Mouse (Mus musculus) stomach, postnatal 0 days (tissue): Measurements from ENCODE around the gene 4931406P16Rik. TPM values are rescaled to one million over a fixed set of nuclear protein-coding genes. Genes with fewer than 3 reads are reported as not detected.

Experiments used
- ATAC-seq: fragments of 200-750 bp; cut with Nextera tagmentation; 2 replicates; pipeline ENCODE4 v1.8.0; 2017; ENCODE audit not compliant: low FRiP score, low TSS enrichment
- DNase-seq: peaks from one replicate; pipeline ENCODE4 v3.0.0-alpha.2; 2016; ENCODE audit warnings: low spot score
- H3K27ac ChIP-seq: fragments of 300-500 bp; sonication (generic); replicated peaks from 2 replicates; pipeline ENCODE4 v1.5.1; 2014; ENCODE audit warnings: mild to moderate bottlenecking, control low read depth
- H3K27me3 ChIP-seq: fragments of 300-500 bp; sonication (generic); 2 replicates; pipeline ENCODE4 v1.6.1; 2014; ENCODE audit warnings: low read length; ENCODE audit not compliant: control insufficient read depth, insufficient read depth
- H3K36me3 ChIP-seq: fragments of 300-500 bp; sonication (generic); 2 replicates; pipeline ENCODE4 v1.6.1; 2014; ENCODE audit warnings: low read length, mixed read lengths; ENCODE audit not compliant: control insufficient read depth, insufficient read depth
- H3K4me1 ChIP-seq: fragments of 300-500 bp; sonication (generic); replicated peaks from 2 replicates; pipeline ENCODE4 v1.6.1; 2014; ENCODE audit warnings: antibody characterized with exemption; ENCODE audit not compliant: control insufficient read depth, insufficient read depth
- H3K4me2 ChIP-seq: fragments of 300-500 bp; sonication (generic); replicated peaks from 2 replicates; pipeline ENCODE4 v1.6.1; 2014; ENCODE audit warnings: low read depth, mild to moderate bottlenecking, control low read depth, moderate library complexity
- H3K4me3 ChIP-seq: fragments of 300-500 bp; sonication (generic); 2 replicates; pipeline ENCODE4 v1.5.1; 2014; ENCODE audit warnings: low read depth, low read length, control low read depth
- H3K9ac ChIP-seq: fragments of 300-500 bp; sonication (generic); 2 replicates; pipeline ENCODE4 v1.6.1; 2014; ENCODE audit warnings: mild to moderate bottlenecking, low read length, control low read depth, mixed read lengths
- H3K9me3 ChIP-seq: fragments of 300-500 bp; sonication (generic); 2 replicates; pipeline ENCODE4 v1.6.1; 2016; ENCODE audit warnings: low read length; ENCODE audit not compliant: control insufficient read depth
- CTCF ChIP-seq: IDR thresholded peaks from 2 replicates; pipeline ENCODE4 v1.5.1; 2016; ENCODE audit warnings: antibody characterized with exemption, low read depth, mild to moderate bottlenecking, moderate library complexity
- EP300 ChIP-seq: optimal IDR thresholded peaks from 2 replicates; pipeline ENCODE3; 2016; ENCODE audit warnings: antibody characterized with exemption
- WGBS: fragments of 180-500 bp; shearing (Covaris S2); extraction: QIAGEN DNeasy Blood & Tissue Kit; methylation state at CpG from one replicate; pipeline ENCODE4 v1.1.7; 2014; 5-methylcytosine and 5-hydroxymethylcytosine counted together
- polyA plus RNA-seq: library from polyadenylated mRNA; unstranded; fragments of >200 nt; fragmentation: Nextera tagmentation; extraction: Ambion mirVana; gene quantifications from 2 replicates; pipeline ENCODE4 v1.2.1, GENCODE M21; 2015

The 4931406P16Rik gene
- polyA plus RNA-seq, 1 experiment from 2014 or later: 16.1 TPM

GRCm38 (mm10) chr7:34321119-34321518, 7.8 kb upstream of the 4931406P16Rik start:
- TF ChIP-seq EP300: no peak
- Histone ChIP-seq H3K4me2 (no peak overlapping the region), H3K9ac (no peak overlapping the region), H3K27me3 (no peaks in the 10 kb centered on the region), H3K9me3 (no peaks in the 10 kb centered on the region), H3K4me1 (no peaks in the 10 kb centered on the region; the same call in 1 of the 2 replicates), H3K4me3 (no peak overlapping the region), H3K27ac (no peak overlapping the region; the same call in 1 of the 2 replicates), H3K36me3 (no peaks in the 10 kb centered on the region)
- 57% methylated on average over 5 of the region's 5 CpGs for WGBS
- no peak for DNase-seq
- no peak for ATAC-seq

- Histone ChIP-seq H3K4me1 (no peaks in the 10 kb centered on the region; the same call in 1 of the 2 replicates), H3K9me3 (no peaks in the 10 kb centered on the region), H3K4me2 (no peak overlapping the region), H3K36me3 (no peaks in the 10 kb centered on the region), H3K4me3 (no peak overlapping the region), H3K27ac (peak overlapping the region; percentile 45; the same call in 1 of the 2 replicates), H3K9ac (no peak overlapping the region), H3K27me3 (no peaks in the 10 kb centered on the region)
- DNase-seq (peak; percentile 64), ATAC-seq (peak; percentile 85)
- WGBS: 23% methylated on average over 3 of the region's 3 CpGs
- no peak for TF ChIP-seq CTCF
- TF ChIP-seq EP300: no peak
These were observed 6.6 kb upstream of the 4931406P16Rik start for GRCm38 (mm10) chr7:34319957-34320356.

- TF ChIP-seq CTCF (no peak), EP300 (no peak)
- Histone ChIP-seq H3K9ac (no peak overlapping the region), H3K9me3 (no peaks in the 10 kb centered on the region), H3K27ac (peak overlapping the region; percentile 61; the same call in 1 of the 2 replicates), H3K36me3 (no peaks in the 10 kb centered on the region), H3K4me1 (no peaks in the 10 kb centered on the region; the same call in 1 of the 2 replicates), H3K27me3 (no peaks in the 10 kb centered on the region), H3K4me2 (no peak overlapping the region), H3K4me3 (no peak overlapping the region)
- WGBS: 56% methylated on average over 2 of the region's 2 CpGs
- ATAC-seq (no peak), DNase-seq (no peak)
These were observed 5.8 kb upstream of the 4931406P16Rik start for GRCm38 (mm10) chr7:34319123-34319522.

DNA sequence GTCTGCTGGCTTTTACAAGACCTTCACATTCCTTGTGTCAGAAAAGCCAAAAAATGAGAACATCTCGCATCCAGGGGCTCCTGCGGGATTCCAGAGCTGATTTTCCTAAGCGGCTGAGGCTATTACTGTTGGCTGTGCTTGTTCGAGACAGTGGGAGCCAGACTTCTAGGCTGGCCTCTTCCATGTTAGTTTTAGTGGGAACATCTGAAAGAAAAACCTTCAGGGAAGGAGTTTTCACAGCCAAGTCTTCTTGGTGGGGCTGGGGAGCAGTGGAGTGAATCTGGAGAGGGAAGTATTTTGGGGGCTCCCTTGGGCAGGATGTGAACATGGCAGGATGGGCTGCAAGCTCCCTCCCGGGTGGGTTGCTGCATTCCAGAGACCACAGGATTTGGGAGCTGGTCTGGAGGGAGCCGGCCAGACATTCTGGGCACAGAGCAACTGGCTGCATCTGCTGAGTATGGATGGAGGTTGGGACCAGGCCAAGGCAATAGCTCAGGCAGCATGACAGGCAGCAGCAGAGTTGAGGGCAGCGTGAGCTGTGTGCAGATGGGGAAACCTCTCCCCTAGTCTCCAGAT, 4.6 kb upstream of the 4931406P16Rik start:
- H3K27me3 ChIP-seq: no peaks in the 10 kb centered on the region
- H3K36me3 ChIP-seq: no peaks in the 10 kb centered on the region
- WGBS: 29% methylated on average over 7 of the region's 7 CpGs
- no peak overlapping the region for H3K4me2 ChIP-seq
- no peak overlapping the region for H3K4me3 ChIP-seq
- peak overlapping the region; percentile 79 for H3K27ac ChIP-seq
- H3K4me1 ChIP-seq: no peaks in the 10 kb centered on the region; the same call in 1 of the 2 replicates
- H3K9ac ChIP-seq: no peak overlapping the region
- TF ChIP-seq EP300: no peak
- TF ChIP-seq CTCF: no peak; the same call in 1 of the 2 replicates
- no peak for ATAC-seq
- peak; percentile 29 for DNase-seq
- no peaks in the 10 kb centered on the region for H3K9me3 ChIP-seq

DNA sequence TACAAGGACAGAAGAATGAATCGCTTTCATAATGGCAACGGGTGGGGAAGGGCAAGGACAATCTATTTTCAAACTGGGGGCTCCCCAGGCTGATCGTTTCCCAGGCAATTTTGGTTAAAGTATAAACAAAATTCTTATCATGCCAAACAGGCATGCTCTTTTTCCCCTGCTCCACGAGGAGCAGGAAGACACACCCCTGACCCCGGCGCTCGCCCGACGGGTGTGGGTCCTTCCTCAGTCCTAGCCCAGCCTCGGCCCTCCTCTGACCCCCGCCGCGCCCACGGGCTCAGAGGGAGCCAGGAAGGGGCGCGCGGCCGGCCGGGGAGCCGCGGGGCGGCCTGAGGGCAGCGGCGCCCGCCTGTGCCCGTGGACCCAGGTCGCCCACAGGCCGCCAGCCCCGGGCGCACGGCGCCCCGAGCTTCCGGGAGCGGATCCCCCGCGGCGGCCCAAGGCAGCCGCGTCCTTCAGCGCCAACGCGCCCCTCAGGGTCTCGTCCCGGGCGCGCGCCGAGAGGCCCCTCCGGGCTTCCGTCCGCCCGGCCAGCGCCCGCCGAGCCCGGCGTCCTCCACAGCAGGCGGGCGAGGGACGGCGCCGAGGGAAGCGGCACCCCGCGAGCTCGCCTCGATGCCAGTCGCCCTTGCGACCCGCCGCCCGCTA, 437 bp downstream of the 4931406P16Rik start:
- H3K36me3 ChIP-seq: no peaks in the 10 kb centered on the region
- H3K9ac ChIP-seq: peak overlapping the region; percentile 96
- H3K27ac ChIP-seq: peak overlapping the region; percentile 97
- H3K4me2 ChIP-seq: peak overlapping the region; percentile 83
- no peaks in the 10 kb centered on the region; the same call in 1 of the 2 replicates for H3K4me1 ChIP-seq
- WGBS: 1% methylated on average over 55 of the region's 73 CpGs
- H3K9me3 ChIP-seq: no peaks in the 10 kb centered on the region
- DNase-seq (peak; percentile 63), ATAC-seq (peak; percentile 85)
- peak overlapping the region; percentile 89 for H3K4me3 ChIP-seq
- TF ChIP-seq CTCF: no peak
- no peak for TF ChIP-seq EP300
- H3K27me3 ChIP-seq: no peaks in the 10 kb centered on the region

DNA sequence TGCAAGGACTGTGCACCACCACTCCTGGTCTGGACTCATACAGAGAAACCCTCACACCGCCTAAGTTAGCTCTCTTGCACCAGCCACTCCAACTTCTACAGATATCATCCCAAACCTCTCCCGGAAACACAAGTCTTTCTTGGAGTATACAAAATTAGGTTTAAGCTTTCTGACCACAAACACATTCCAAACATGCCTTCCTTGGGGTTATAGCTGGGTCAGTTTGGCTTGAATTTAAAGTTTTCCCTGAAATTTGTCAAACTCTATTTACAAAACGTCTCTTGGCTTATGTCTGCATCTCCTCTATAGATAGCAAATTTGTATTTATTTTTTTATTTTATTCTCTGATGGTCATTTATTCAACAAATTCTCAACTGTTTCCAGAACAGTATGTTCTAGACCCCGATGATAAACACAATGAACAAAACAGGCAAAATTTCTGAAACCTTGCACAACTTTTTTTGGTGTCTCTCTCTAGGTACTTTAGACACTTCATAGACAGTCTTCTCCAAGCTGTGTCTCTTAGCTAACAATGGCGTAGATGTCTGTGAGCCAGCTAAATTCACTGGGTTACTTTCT, 4.1 kb downstream of the 4931406P16Rik start:
- 40% methylated on average over 5 of the region's 5 CpGs for WGBS
- Histone ChIP-seq H3K4me2 (no peak overlapping the region), H3K4me1 (no peaks in the 10 kb centered on the region; the same call in 1 of the 2 replicates), H3K36me3 (no peaks in the 10 kb centered on the region), H3K9me3 (no peaks in the 10 kb centered on the region), H3K4me3 (no peak overlapping the region), H3K9ac (no peak overlapping the region), H3K27ac (no peak overlapping the region), H3K27me3 (no peaks in the 10 kb centered on the region)
- DNase-seq (no peak), ATAC-seq (no peak)
- TF ChIP-seq EP300: no peak
- TF ChIP-seq CTCF: no peak
